Mouse (Mus musculus): ENCODE measurements around the gene B3gat1. TPM values are rescaled to one million over a fixed set of nuclear protein-coding genes. Genes with fewer than 3 reads are reported as not detected.

B3gat1 gene
- total RNA-seq, 2 experiments from 2014 or later = 254 to 273 TPM

DNA sequence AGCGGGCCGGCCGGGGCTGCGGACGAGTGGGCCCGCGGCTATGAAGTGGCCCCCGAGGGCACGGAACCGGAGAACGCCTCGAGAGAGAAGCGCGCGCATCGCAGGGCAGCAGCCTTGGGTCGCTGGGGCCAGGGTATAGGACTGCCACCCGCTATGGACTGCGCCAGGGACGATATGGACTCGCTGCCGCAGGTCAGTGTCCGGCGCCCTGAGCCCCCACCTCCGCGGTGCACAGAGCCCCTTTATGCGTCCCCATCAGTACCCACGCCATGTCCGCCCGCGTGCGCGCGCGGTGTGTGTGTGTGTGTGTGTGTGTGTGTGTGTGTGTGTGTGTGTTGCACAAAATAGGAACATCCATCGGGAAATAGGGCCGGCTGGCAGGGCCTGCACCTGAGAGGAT lies 458 bp downstream of the B3gat1 start:
- no peak for TF ChIP-seq CTCF (conservative IDR thresholded peaks at IDR 0.05)
- H3K27ac ChIP-seq = peak overlapping the region; percentile 99
- H3K4me3 ChIP-seq = peak overlapping the region; percentile 84
- DNase-seq (ENCODE audit: low spot score in 2 of 2) = peak in 1 of 2 experiments; percentile 54

DNA sequence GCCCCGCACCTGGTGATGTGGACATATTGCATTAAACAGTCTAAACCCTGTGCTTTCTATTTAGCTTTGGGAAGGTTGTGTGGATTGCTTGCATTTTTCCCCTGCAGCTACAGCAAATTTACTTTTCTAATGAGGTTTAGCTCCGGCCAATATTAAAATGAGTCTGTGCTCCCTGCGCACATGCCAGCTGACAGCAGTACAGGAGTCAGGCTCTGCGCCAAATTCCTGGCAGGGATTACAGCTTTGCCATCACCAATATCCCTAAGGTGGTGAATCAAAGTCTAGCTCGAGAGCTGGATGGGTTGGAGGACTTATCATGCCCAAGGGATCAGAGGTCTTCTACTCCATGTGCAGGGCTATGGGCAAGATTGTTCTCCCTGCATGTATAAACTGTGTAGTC lies 3.6 kb downstream of the B3gat1 start:
- Histone ChIP-seq H3K27ac (peak overlapping the region; percentile 99), H3K4me3 (peak overlapping the region; percentile 84)
- no peak for TF ChIP-seq CTCF (conservative IDR thresholded peaks at IDR 0.05)
- DNase-seq (ENCODE audit: low spot score in 2 of 2) = peak in 1 of 2 experiments; percentile 48

DNA sequence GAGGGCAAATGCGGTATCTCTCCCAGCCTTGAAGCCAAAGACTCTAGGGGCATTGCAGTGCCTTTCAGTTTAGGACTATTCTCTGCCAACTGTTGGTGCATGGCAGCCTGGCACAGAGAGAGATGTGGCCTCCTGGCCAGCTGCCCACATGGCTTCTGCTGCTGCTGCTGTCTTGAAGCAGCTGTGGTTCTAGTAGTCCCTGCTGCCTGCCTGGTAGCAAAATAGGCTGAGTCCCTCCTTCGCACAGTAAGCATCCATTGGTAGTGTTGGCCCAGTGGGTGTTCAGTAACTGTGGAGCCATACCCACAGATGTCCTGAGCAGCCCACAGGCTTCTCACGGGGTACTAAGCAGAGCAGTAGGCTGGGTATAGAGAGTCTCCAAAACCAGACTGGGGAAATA lies 9.3 kb downstream of the B3gat1 start:
- peak in 1 of 2 experiments; percentile 50 for DNase-seq (ENCODE audit: low spot score in 2 of 2)
- no peak for TF ChIP-seq CTCF (conservative IDR thresholded peaks at IDR 0.05)
- H3K4me3 ChIP-seq = no peak overlapping the region
- H3K27ac ChIP-seq = peak overlapping the region; percentile 76

DNA sequence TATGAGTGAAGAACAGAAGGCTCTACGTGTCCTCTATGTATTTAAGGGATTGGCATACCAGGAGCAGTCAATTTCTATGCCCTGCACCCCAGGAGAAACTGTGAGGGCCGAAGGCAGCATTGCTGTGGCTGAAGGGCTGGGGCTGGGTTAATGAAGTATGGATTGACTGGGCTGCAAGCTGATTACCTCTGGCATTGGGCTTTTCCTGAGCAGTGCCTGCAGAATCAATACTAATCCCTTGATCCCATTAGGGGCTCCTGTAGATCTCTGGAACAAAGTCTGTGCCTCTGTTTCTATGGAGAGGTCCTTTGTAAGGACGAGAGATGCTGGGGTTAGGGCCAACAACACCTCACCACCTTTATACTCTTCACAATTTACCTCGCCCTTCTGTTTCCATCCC lies 13.6 kb downstream of the B3gat1 start:
- TF ChIP-seq CTCF (conservative IDR thresholded peaks at IDR 0.05) = no peak
- Histone ChIP-seq H3K27ac (no peak overlapping the region), H3K4me3 (no peak overlapping the region)
- no peak for DNase-seq (ENCODE audit: low spot score in 2 of 2)

GRCm38 (mm10) chr9:26748893-26749292 lies 15.4 kb downstream of the B3gat1 start:
- H3K27ac ChIP-seq = no peak overlapping the region

GRCm38 (mm10) chr9:26760081-26760480 lies 26.6 kb downstream of the B3gat1 start:
- TF ChIP-seq CTCF (conservative IDR thresholded peaks at IDR 0.05) = peak; percentile 85
- DNase-seq (ENCODE audit: low spot score in 2 of 2) = peak; percentile 67 to 76
- Histone ChIP-seq H3K27ac (peak overlapping the region; percentile 63), H3K4me3 (no peak overlapping the region)

More at GRCm38 (mm10) chr9:26748893-26749292, 15.4 kb downstream of the B3gat1 start:
- no peak for DNase-seq (ENCODE audit: low spot score in 2 of 2)
- peak; percentile 27; the same call in 1 of the 2 replicates for TF ChIP-seq CTCF (conservative IDR thresholded peaks at IDR 0.05)
- H3K4me3 ChIP-seq = no peak overlapping the region

DNA sequence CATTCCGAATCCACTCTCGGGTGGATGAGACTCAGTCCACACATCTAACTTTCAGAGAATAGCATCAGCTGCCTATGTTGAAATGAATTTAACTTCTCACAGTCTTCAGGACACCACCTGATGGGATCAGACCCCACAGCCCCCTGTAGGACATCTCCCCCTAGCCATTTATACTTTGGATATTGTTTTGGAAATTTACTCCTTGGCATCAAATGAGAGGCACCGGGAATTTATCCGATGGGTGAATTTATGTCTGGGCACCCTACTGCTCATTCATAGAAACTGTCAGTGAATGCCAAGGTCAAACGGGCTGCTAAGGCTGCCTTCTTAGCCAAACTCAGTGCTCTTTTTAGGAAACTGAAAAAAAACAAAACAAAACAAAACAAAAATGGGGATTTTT lies 27.0 kb downstream of the B3gat1 start:
- Histone ChIP-seq H3K27ac (peak overlapping the region; percentile 48; the same call in 1 of the 2 replicates), H3K4me3 (no peak overlapping the region)
- TF ChIP-seq CTCF (conservative IDR thresholded peaks at IDR 0.05) = 0 out of 2 replicates have a peak, but pooled peaks have one; percentile 1
- DNase-seq (ENCODE audit: low spot score in 2 of 2) = no peak

DNA sequence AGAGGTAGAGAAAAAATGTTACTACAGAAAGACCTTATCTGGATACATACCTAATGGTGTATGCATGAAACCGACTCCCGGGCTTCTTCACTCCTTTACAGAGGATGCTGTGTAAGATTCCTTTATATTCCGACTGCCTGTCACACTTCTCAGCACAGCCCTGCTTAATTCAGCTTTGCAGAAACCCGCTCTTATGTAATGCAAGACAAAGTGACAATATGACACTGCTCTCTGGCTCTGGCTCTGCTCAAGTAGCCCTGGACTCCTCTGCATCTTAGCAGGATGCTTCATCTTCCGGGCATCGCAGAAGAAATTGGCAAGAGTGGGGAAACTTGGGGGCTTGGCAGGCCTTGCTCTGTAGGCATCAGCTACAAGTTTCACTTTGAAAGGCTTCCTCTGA lies 28.9 kb downstream of the B3gat1 start:
- no peak overlapping the region for H3K4me3 ChIP-seq
- peak overlapping the region; percentile 39; the same call in 1 of the 2 replicates for H3K27ac ChIP-seq

DNA sequence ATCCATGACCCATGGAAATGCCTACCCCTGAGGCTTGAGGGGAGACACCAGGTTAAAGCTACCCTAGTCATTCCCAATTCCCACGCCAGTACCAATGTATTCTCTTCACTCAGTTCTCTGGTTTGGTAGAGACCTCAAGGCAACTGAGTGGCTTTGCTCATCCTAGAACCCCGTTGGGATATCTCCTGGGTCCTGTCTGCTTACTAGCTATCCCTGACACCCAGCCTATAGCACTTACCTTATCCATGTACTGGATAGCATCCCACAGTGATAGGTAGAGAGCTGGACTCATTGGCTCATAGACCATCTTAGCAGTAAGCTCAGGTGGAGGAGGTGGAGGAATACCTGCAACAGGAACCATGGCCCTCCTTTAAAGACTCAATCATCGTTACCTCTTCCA lies 34.7 kb downstream of the B3gat1 start:
- H3K4me3 ChIP-seq = no peak overlapping the region
- DNase-seq (ENCODE audit: low spot score in 2 of 2) = no peak
- TF ChIP-seq CTCF (conservative IDR thresholded peaks at IDR 0.05) = no peak
- H3K27ac ChIP-seq = no peak overlapping the region

More for the DNA sequence above, 28.9 kb downstream of the B3gat1 start:
- no peak for TF ChIP-seq CTCF (conservative IDR thresholded peaks at IDR 0.05)
- DNase-seq (ENCODE audit: low spot score in 2 of 2) = no peak

GRCm38 (mm10) chr9:26775700-26776099 lies 42.2 kb downstream of the B3gat1 start:
- H3K4me3 ChIP-seq = no peak overlapping the region
- DNase-seq (ENCODE audit: low spot score in 2 of 2) = no peak
- no peak for TF ChIP-seq CTCF (conservative IDR thresholded peaks at IDR 0.05)
- H3K27ac ChIP-seq = no peak overlapping the region

GRCm38 (mm10) chr9:26776122-26776902 lies 42.8 kb downstream of the B3gat1 start:
- peak; percentile 46 to 64 for DNase-seq (ENCODE audit: low spot score in 2 of 2)
- no peak overlapping the region for H3K4me3 ChIP-seq
- peak; percentile 89 for TF ChIP-seq CTCF (conservative IDR thresholded peaks at IDR 0.05)
- no peak overlapping the region for H3K27ac ChIP-seq

DNA sequence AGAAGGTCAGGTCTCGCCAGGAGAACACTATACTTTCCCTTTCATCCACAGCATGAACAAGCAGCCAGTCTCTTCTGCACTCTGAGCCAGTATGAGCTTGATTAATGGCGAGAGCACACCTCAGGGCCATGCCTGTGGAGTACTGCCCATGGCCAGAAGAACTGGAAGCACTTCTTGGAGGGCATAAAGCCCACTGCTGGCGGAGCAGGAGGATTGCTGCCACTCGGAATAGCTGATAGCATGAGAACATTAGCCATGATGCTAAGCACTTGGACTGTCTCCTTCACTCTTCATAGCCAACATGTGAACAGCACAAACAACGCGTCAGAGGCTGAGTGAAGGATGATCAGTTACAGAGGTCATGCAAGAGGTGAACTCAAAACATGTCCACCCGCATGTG lies 44.9 kb downstream of the B3gat1 start:
- no peak for DNase-seq (ENCODE audit: low spot score in 2 of 2)

GRCm38 (mm10) chr9:26783414-26783975 lies 50.0 kb downstream of the B3gat1 start:
- TF ChIP-seq CTCF (conservative IDR thresholded peaks at IDR 0.05) = no peak
- DNase-seq (ENCODE audit: low spot score in 2 of 2) = no peak
- Histone ChIP-seq H3K4me3 (peak overlapping the region; percentile 38), H3K27ac (peak overlapping the region; percentile 2; the same call in 1 of the 2 replicates)

More for the DNA sequence above, 44.9 kb downstream of the B3gat1 start:
- no peak overlapping the region for H3K27ac ChIP-seq
- no peak overlapping the region for H3K4me3 ChIP-seq
- TF ChIP-seq CTCF (conservative IDR thresholded peaks at IDR 0.05) = no peak

Measured in layer of hippocampus, adult 2 months (tissue).